Mouse (Mus musculus): ENCODE measurements around the gene Hormad2. TPM values are rescaled to one million over a fixed set of nuclear protein-coding genes. Genes with fewer than 3 reads are reported as not detected.

The Hormad2 gene
- total and polyA plus RNA-seq, 3 experiments, result 16.0 to 17.0 TPM; not detected in 1

DNA sequence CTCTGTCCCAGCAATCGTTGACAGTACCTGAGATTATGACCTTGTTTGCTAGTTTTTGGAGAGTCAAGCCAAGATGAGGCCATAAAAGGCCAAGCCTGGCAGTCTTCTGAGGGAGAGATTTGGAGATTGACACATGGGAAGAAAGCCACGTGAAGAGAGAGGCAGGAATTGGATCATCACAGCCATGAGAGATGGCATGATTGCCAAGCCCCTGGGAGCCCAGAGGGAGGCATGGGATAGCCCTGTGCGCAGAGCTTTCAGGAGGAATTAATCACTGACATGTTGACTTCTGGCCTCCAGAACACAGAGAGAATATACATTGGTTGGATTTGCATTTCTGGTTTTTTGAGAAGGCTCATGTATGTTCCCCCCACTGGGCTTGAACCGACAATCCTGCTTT lies 136.7 kb downstream of the Hormad2 start:
- Histone ChIP-seq H3K27ac (ENCODE audit: control insufficient read depth, low read depth, low read length) (no peak overlapping the region), H3K9me3 (replicated peaks; ENCODE audit: insufficient read depth, low read length) (no peaks in the 10 kb centered on the region), H3K9ac (ENCODE audit: control insufficient read depth, low read depth, low read length, poor library complexity, severe bottlenecking) (no peak overlapping the region), H3K36me3 (ENCODE audit: control insufficient read depth in 1 of 2, insufficient read depth in 2 of 2, low read length in 2 of 2) (no peaks in the 10 kb centered on the region), H3K79me2 (ENCODE audit: control insufficient read depth, insufficient read depth, low read length, poor library complexity) (no peaks in the 10 kb centered on the region), H3K27me3 (ENCODE audit: control insufficient read depth in 1 of 2, insufficient read depth in 2 of 2, low read length in 2 of 2) (no peaks in the 10 kb centered on the region), H3K4me1 (ENCODE audit: control insufficient read depth in 1 of 2, insufficient read depth in 2 of 2, low read length in 2 of 2) (peaks cover 0 to 4% of the 10 kb centered on the region in 2 experiments; a peak in 1 of 4 replicates), H3K4me3 (ENCODE audit: control insufficient read depth in 1 of 2, insufficient read depth in 1 of 2, low read depth in 2 of 2, low read length in 2 of 2) (no peak overlapping the region)
- TF ChIP-seq BHLHE40 (IDR thresholded peaks at IDR 0.05; ENCODE audit: borderline replicate concordance, low read depth, low read length) (no peak), MAZ (IDR thresholded peaks at IDR 0.05; ENCODE audit: low read depth, low read length) (no peak), MXI1 (IDR thresholded peaks at IDR 0.05; ENCODE audit: low read depth, low read length) (no peak), ZMIZ1 (IDR thresholded peaks at IDR 0.05; ENCODE audit: low read depth, low read length) (no peak), MAX (IDR thresholded peaks at IDR 0.05; ENCODE audit: low read length) (no peak), RCOR1 (IDR thresholded peaks at IDR 0.05; ENCODE audit: low read depth, low read length) (no peak), NELFE (IDR thresholded peaks at IDR 0.05; ENCODE audit: low read depth, low read length) (no peak), ZKSCAN1 (IDR thresholded peaks at IDR 0.05; ENCODE audit: low read depth, low read length) (no peak), POLR2A (IDR thresholded peaks at IDR 0.05; ENCODE audit: control insufficient read depth in 1 of 2, insufficient read depth in 1 of 2, low read depth in 1 of 2, low read length in 2 of 2, poor library complexity in 1 of 2) (no peak), CHD1 (IDR thresholded peaks at IDR 0.05; ENCODE audit: low read depth, low read length) (no peak), POLR2AphosphoS2 (IDR thresholded peaks at IDR 0.05; ENCODE audit: low read length) (no peak), GATA1 (IDR thresholded peaks at IDR 0.05; ENCODE audit: low read depth, low read length) (no peak), JUND (IDR thresholded peaks at IDR 0.05; ENCODE audit: low read depth, low read length) (no peak), ZC3H11A (IDR thresholded peaks at IDR 0.05; ENCODE audit: low read depth, low read length) (no peak), SMC3 (IDR thresholded peaks at IDR 0.05; ENCODE audit: low read depth, low read length) (no peak)
- no peak for DNase-seq (ENCODE audit: low read depth, low spot score)

DNA sequence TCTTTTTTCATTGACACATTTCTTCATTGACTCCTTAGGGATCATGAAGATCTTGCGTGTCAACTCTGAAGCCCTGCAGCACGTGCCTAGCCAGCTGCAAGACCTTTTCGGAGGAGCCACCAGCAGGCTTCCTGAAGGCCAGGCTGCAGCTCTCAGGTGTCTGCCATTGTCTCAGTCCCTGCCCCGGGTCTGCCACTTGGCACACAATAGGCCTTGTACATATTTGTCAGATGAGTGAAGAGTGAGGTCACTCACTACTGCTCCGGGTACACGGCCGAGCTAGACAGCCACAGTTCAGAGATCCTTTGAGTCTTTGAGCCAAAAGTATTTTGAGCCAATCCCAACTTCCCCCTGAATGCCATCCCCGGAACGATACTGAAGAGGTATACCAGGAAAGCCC lies 137.9 kb downstream of the Hormad2 start:
- Histone ChIP-seq H3K79me2 (ENCODE audit: control insufficient read depth, insufficient read depth, low read length, poor library complexity) (no peaks in the 10 kb centered on the region), H3K4me3 (ENCODE audit: control insufficient read depth in 1 of 2, insufficient read depth in 1 of 2, low read depth in 2 of 2, low read length in 2 of 2) (no peak overlapping the region), H3K36me3 (ENCODE audit: control insufficient read depth in 1 of 2, insufficient read depth in 2 of 2, low read length in 2 of 2) (no peaks in the 10 kb centered on the region; a peak in 1 of 4 replicates), H3K27me3 (ENCODE audit: control insufficient read depth in 1 of 2, insufficient read depth in 2 of 2, low read length in 2 of 2) (no peaks in the 10 kb centered on the region), H3K9me3 (replicated peaks; ENCODE audit: insufficient read depth, low read length) (no peaks in the 10 kb centered on the region), H3K4me1 (ENCODE audit: control insufficient read depth in 1 of 2, insufficient read depth in 2 of 2, low read length in 2 of 2) (peaks cover 0 to 4% of the 10 kb centered on the region in 2 experiments; a peak in 1 of 4 replicates), H3K9ac (ENCODE audit: control insufficient read depth, low read depth, low read length, poor library complexity, severe bottlenecking) (no peak overlapping the region), H3K27ac (ENCODE audit: control insufficient read depth, low read depth, low read length) (no peak overlapping the region)
- no peak for DNase-seq (ENCODE audit: low read depth, low spot score)
- TF ChIP-seq RCOR1 (IDR thresholded peaks at IDR 0.05; ENCODE audit: low read depth, low read length), result no peak
- no peak for TF ChIP-seq ZMIZ1 (IDR thresholded peaks at IDR 0.05; ENCODE audit: low read depth, low read length)
- TF ChIP-seq POLR2AphosphoS5 (IDR thresholded peaks at IDR 0.05; ENCODE audit: borderline replicate concordance, low read depth, low read length), result no peak
- no peak for TF ChIP-seq GABPA (IDR thresholded peaks at IDR 0.05; ENCODE audit: low read depth, low read length)
- no peak for TF ChIP-seq ELF1 (IDR thresholded peaks at IDR 0.05; ENCODE audit: low read depth, low read length)
- TF ChIP-seq CHD2 (IDR thresholded peaks at IDR 0.05; ENCODE audit: low read length), result no peak
- TF ChIP-seq CTCF (IDR thresholded peaks at IDR 0.05 in 2 of 3, conservative IDR thresholded peaks at IDR 0.05 in 1 of 3; ENCODE audit: control insufficient read depth in 1 of 3, insufficient read depth in 1 of 3, low read depth in 2 of 3, low read length in 3 of 3, poor library complexity in 1 of 3, severe bottlenecking in 1 of 3), result no peak
- TF ChIP-seq ZC3H11A (IDR thresholded peaks at IDR 0.05; ENCODE audit: low read depth, low read length), result no peak
- TF ChIP-seq USF2 (IDR thresholded peaks at IDR 0.05; ENCODE audit: borderline replicate concordance in 1 of 2, insufficient read depth in 1 of 2, low read depth in 1 of 2, low read length in 2 of 2), result no peak
- TF ChIP-seq POLR2A (IDR thresholded peaks at IDR 0.05; ENCODE audit: control insufficient read depth in 1 of 2, insufficient read depth in 1 of 2, low read depth in 1 of 2, low read length in 2 of 2, poor library complexity in 1 of 2), result no peak
- no peak for TF ChIP-seq KAT2A (conservative IDR thresholded peaks at IDR 0.05; ENCODE audit: low read depth, low read length)
- TF ChIP-seq EP300 (IDR thresholded peaks at IDR 0.05; ENCODE audit: low read depth in 1 of 2, low read length in 2 of 2), result no peak
- TF ChIP-seq MXI1 (IDR thresholded peaks at IDR 0.05; ENCODE audit: low read depth, low read length), result no peak
- TF ChIP-seq SIN3A (IDR thresholded peaks at IDR 0.05; ENCODE audit: low read length), result no peak
- TF ChIP-seq SMC3 (IDR thresholded peaks at IDR 0.05; ENCODE audit: low read depth, low read length), result no peak
- no peak for TF ChIP-seq NELFE (IDR thresholded peaks at IDR 0.05; ENCODE audit: low read depth, low read length)
- TF ChIP-seq MYB (IDR thresholded peaks at IDR 0.05; ENCODE audit: low read depth, low read length), result no peak
- TF ChIP-seq JUND (IDR thresholded peaks at IDR 0.05; ENCODE audit: low read depth, low read length), result no peak
- TF ChIP-seq NRF1 (IDR thresholded peaks at IDR 0.05; ENCODE audit: insufficient read depth, low read depth, low read length, poor library complexity, severe bottlenecking), result no peak
- no peak for TF ChIP-seq TBP (IDR thresholded peaks at IDR 0.05; ENCODE audit: low read depth, low read length)
